Mouse (Mus musculus): ENCODE results near the gene Camta1. TPM values are rescaled to one million over a fixed set of nuclear protein-coding genes. Genes with fewer than 3 reads are reported as not detected.

The Camta1 gene
- polyA plus RNA-seq, 1 experiment = 3.6 TPM

- WGBS = 64% methylated on average over 3 of the region's 3 CpGs
- no peak for DNase-seq (ENCODE audit: low read depth, low spot score)
Observed at GRCm38 (mm10) chr4:151425133-151425532, 436.5 kb downstream of the Camta1 start.

- WGBS = 61% methylated on average over 4 of the region's 4 CpGs
- DNase-seq (ENCODE audit: low read depth, low spot score) = no peak
Observed at GRCm38 (mm10) chr4:151422922-151423321, 438.8 kb downstream of the Camta1 start.

- whole genome bisulfite sequencing = 41% methylated on average over 8 of the region's 8 CpGs
- DNase-seq (ENCODE audit: low read depth, low spot score) = no peak
Observed at GRCm38 (mm10) chr4:151422361-151422760, 439.3 kb downstream of the Camta1 start.

GRCm38 (mm10) chr4:151418344-151418875, 443.3 kb downstream of the Camta1 start:
- 85% methylated on average over 14 of the region's 14 CpGs for WGBS
- DNase-seq (ENCODE audit: low read depth, low spot score) = no peak

- WGBS = 42% methylated on average over 4 of the region's 4 CpGs
- DNase-seq (ENCODE audit: low read depth, low spot score) = no peak
Observed at GRCm38 (mm10) chr4:151415812-151416211, 445.9 kb downstream of the Camta1 start.

- WGBS = 45% methylated on average over 16 of the region's 16 CpGs
- no peak for DNase-seq (ENCODE audit: low read depth, low spot score)
Observed at GRCm38 (mm10) chr4:151415376-151415775, 446.3 kb downstream of the Camta1 start.

GRCm38 (mm10) chr4:151414952-151415351, 446.7 kb downstream of the Camta1 start:
- DNase-seq (ENCODE audit: low read depth, low spot score) = no peak
- 65% methylated on average over 7 of the region's 7 CpGs for WGBS

- WGBS = 15% methylated on average over 14 of the region's 14 CpGs
- no peak for DNase-seq (ENCODE audit: low read depth, low spot score)
Observed at GRCm38 (mm10) chr4:151411641-151412061, 450.0 kb downstream of the Camta1 start.

- 42% methylated on average over 3 of the region's 3 CpGs for WGBS
- DNase-seq (ENCODE audit: low read depth, low spot score) = no peak
Observed at GRCm38 (mm10) chr4:151411016-151411415, 450.7 kb downstream of the Camta1 start.

GRCm38 (mm10) chr4:151409291-151409690, 452.4 kb downstream of the Camta1 start:
- WGBS = 61% methylated on average over 6 of the region's 6 CpGs
- DNase-seq (ENCODE audit: low read depth, low spot score) = no peak

GRCm38 (mm10) chr4:151408811-151409210, 452.9 kb downstream of the Camta1 start:
- 55% methylated on average over 8 of the region's 8 CpGs for WGBS

GRCm38 (mm10) chr4:151408246-151408645, 453.4 kb downstream of the Camta1 start:
- 81% methylated on average over 4 of the region's 4 CpGs for WGBS

More at GRCm38 (mm10) chr4:151408811-151409210, 452.9 kb downstream of the Camta1 start:
- no peak for DNase-seq (ENCODE audit: low read depth, low spot score)

GRCm38 (mm10) chr4:151407129-151407528, 454.5 kb downstream of the Camta1 start:
- 96% methylated on average over 2 of the region's 2 CpGs for WGBS

More at GRCm38 (mm10) chr4:151408246-151408645, 453.4 kb downstream of the Camta1 start:
- DNase-seq (ENCODE audit: low read depth, low spot score) = no peak

GRCm38 (mm10) chr4:151404581-151405256, 457.0 kb downstream of the Camta1 start:
- DNase-seq (ENCODE audit: low read depth, low spot score) = no peak
- 30% methylated on average over 17 of the region's 17 CpGs for WGBS

More at GRCm38 (mm10) chr4:151407129-151407528, 454.5 kb downstream of the Camta1 start:
- DNase-seq (ENCODE audit: low read depth, low spot score) = no peak

- WGBS = 86% methylated on average over 22 of the region's 22 CpGs
- no peak for DNase-seq (ENCODE audit: low read depth, low spot score)
Observed at GRCm38 (mm10) chr4:151401685-151402397, 459.8 kb downstream of the Camta1 start.

GRCm38 (mm10) chr4:151396536-151396935, 465.1 kb downstream of the Camta1 start:
- no peak for DNase-seq (ENCODE audit: low read depth, low spot score)
- WGBS = 82% methylated on average over 7 of the region's 7 CpGs

- 63% methylated on average over 11 of the region's 11 CpGs for WGBS
- DNase-seq (ENCODE audit: low read depth, low spot score) = no peak
Observed at GRCm38 (mm10) chr4:151389345-151389744, 472.3 kb downstream of the Camta1 start.

- DNase-seq (ENCODE audit: low read depth, low spot score) = no peak
Observed at GRCm38 (mm10) chr4:151386701-151387451, 474.8 kb downstream of the Camta1 start.

GRCm38 (mm10) chr4:151385985-151386700, 475.5 kb downstream of the Camta1 start:
- DNase-seq (ENCODE audit: low read depth, low spot score) = no peak
- 6% methylated on average over 12 of the region's 12 CpGs for WGBS

More at GRCm38 (mm10) chr4:151386701-151387451, 474.8 kb downstream of the Camta1 start:
- 3% methylated on average over 24 of the region's 24 CpGs for WGBS

Measured in large intestine, adult 2 months (tissue).